Mouse (Mus musculus): Measurements from ENCODE around the gene Ccdc141.
"Not testable (repeated sequence)": the region's sequence is repeated elsewhere in the genome, so short reads cannot be mapped to it uniquely, and the experiment has no call there.

Gene Ccdc141

DNA sequence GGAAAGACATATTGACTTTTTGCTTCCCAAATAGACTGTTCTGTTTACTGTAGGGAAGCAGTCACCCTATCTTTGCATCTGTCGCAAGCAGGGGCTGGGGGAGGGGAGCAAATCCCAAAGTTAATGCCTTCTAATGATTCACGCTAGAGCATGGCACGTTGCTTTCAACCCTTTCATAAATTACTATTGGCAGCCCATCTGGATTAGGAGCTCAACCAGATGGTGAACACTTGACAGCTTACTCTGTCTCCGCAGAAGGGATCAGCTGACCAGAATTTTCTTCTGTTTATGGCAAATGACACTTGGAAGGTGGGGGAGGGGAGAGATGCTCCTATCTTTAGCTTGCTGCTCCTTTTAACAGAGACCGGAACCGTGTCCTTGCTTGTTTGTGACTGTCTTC lies 105.1 kb downstream of the Ccdc141 start:
- no peak for DNase-seq (ENCODE audit: low spot score in 2 of 2)

DNA sequence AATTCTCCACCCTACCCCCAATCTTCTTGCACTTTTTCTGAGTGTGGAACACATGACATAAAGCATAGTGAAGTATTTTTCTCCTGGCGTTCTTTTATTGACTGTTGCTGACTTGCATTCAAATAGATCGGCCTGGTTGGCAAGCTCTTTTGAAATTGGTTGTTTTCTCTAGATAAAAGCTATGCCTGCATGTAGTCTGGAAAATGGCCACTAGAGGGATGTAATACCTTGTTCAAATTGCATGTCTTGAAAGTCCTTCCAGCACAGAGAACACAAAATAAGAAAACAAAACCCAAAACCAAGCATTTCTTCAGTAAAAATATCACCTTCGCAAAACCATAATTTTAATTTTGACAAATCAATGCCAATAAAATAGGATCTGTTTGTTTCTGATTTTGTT lies 108.6 kb downstream of the Ccdc141 start:
- DNase-seq (ENCODE audit: low spot score in 2 of 2), result no peak

DNA sequence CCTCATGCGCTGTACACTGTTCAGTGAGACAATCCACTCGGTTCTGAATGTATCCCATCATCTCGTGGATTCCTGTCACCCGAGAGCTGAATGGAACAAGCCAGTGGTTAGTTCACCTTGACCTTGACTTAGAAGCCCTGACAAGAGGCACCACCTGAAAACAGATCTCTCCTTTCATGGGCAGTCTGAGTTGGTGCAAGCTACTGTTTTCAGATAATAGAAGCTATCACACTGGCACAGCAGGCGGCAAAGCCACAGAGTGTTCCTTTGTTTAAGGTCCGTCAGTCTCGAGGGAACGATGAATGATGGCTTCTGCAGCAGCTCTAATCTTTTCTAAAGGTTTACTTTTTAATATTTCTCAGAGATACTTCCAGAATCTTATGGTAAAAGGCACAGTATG lies 110.8 kb downstream of the Ccdc141 start:
- no peak for DNase-seq (ENCODE audit: low spot score in 2 of 2)

DNA sequence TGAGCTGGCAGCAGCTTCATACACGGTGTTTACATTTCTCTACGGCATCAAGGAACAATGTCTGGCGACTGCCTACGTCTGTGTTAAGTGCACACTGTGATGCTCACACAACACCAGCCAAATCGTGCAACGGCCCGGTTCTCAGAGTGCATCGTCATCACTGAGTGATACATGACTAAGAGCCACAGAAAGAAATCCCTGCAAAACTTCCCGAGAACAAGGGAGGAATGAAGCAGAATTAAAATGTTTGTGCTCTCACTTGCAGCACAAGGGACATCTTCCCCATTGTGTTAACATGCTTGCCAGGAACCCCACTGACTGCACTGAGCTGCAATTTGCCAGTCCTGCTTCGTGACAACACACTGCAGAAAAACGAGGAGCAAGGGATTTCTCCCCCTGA lies 114.1 kb downstream of the Ccdc141 start:
- no peak for DNase-seq (ENCODE audit: low spot score in 2 of 2)

DNA sequence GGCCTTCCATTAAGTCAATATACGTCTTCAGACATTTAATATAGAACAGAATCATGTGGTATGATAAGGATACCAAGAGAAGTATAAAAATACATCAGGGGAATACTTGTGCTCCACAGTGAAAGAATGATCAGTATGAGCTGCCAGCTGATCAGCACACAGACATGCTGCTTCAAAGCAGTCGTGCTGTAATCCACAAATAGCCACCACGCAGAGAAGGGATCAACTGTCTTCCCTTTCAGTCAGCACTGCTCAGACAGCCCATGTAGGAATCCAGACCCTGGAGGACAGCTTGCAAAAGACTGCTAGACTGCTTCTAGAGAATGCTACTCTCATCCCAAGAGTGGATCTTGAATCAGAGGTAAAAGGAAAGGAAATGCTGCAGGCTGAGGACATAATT lies 127.5 kb downstream of the Ccdc141 start:
- DNase-seq (ENCODE audit: low spot score in 2 of 2), result no peak

DNA sequence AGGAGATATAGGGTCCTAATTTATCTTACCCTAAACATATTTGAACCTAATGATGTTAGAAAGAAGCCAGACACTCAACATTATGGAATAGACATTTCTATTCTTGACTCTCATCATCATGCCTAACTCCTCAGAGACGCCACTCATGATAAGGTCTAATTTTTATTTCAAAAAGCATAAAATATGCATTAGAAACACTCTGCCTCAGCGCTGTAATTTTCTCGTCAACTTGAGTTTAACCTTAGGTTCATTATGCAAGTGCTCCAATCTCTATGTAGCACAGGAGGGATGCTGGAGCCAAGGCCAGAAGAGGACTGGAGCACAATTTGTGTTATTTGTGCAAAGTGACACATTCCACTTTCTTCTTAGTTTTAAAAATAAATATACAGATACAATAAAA lies 130.8 kb downstream of the Ccdc141 start:
- no peak for DNase-seq (ENCODE audit: low spot score in 2 of 2)

DNA sequence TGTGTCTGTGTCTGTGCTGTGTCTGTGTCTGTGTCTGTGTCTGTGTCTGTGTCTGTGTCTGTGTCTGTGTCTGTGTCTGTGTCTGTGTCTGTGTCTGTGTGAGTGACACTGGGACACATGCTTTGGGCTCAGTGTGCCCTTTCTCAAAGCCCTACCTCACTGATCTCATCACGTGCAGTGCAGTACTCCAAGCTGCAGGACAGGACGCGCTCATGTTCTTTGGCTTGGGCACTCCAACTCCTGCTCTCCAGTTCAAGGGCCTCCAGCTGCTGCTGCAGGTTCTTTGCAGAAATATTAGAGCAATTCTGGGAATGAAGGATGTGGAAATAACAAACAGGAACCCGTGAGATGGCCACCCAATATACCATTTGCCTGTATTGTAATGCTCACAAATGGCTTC lies 131.2 kb downstream of the Ccdc141 start:
- DNase-seq (ENCODE audit: low spot score in 2 of 2), result no peak

DNA sequence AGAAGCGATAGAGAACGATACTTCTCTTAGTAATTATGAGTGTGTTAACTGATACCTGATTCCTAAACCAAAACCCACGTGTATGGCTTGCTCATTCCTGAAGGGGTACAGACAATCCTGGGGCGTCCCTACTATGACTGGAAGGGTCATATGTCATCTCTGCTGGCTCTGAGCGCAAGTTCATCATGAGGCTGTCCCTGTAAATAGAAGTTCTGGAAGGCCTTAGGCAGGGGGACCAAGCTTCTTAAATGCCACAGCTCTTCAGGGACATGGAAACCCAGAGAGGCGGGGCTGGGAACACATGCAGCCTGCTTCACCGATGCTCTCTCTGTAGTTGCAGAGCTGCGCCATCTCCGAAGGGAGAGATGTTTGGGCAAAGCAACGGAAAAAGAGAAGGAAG lies 133.2 kb downstream of the Ccdc141 start:
- DNase-seq (ENCODE audit: low spot score in 2 of 2), result no peak

DNA sequence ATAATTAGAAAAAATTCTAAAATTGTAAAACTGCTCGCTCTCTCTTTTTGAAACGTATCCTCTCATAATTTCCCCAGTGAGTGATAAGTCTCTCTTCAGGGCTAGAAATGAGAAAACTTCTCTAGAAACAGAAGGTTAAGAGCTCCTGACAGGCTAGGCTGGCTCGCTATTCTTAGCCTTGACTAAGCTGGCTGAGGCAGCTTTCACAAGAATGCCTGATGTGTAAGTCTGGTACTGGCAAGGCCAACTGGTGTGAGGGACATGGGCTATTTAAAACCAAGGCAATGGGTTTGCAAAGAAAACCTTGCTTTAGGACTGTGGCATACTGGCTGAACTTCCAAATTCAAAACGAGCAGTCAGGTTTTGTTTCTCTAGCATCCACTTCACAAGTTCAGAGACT lies 136.3 kb downstream of the Ccdc141 start:
- no peak for DNase-seq (ENCODE audit: low spot score in 2 of 2)

DNA sequence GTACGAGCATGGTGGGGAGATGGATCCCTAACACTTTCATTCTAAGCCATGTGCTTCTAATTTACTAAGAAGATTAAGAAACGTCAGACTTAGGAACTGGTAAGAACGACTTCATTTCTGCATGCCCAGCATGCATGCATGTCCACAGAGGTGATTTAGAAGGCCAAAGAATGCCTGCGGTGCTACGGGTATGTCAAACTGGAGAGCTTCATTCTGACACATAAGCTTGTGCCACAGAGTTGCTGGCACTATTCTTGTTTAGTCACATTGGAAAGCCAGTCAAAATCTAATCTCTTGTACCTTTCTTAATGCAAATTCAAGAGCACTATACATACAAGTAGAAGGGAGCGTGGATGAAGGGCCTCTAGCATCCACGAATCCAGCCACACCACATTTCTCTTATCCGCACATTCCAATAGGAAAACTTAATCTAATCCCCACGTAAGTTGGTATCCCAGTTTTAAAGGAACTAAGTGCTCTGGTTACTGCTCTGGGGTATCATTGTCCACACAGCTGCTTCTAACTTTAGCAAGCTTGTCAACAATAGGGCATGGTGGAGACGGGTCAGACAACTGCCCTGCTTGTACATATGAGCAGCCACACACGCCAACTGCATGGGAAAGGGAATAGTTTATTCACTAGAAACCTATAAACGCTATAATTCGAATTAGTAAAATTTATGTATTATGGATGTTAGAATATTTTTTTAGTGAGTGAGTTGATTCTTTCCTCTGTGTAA lies 136.9 kb downstream of the Ccdc141 start:
- DNase-seq (ENCODE audit: low spot score in 2 of 2), result no peak

DNA sequence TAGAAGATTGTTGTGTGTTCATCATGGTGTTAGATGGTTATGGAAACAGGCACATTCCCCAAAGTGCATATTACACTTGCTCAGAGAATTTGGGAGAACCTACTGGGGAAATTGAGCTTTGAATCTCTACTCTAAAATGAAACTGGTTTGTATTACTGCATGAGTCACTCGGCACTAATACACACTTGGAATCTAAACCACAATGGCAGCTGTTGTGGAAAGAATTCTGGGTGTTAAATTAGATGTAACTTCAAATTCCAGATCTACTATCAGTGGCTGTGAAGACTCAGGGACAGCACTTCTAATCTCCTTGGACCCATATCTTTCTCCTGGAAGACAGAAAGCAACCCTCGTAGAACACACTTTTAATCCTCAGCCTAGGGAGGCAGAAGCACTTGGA lies 149.8 kb downstream of the Ccdc141 start:
- DNase-seq (ENCODE audit: low spot score in 2 of 2), result no peak

DNA sequence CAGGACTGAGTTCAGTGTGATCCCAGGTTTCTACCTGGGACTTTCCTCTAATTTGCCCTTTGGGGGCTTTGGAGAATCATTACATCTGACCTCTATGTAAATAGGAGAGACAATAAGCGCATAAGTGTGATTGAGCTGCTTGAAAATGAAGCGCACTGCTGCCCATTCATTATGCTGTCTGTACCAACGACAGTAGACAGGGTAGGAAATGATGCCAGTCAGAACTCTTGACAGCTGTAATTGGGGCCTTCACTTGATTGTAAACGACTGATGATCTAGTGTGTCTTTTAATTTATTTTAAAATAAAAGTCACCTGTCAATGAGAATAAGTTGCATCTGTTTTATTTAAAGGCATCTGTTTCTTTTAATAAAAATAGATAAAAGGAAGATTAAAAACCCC lies 152.7 kb downstream of the Ccdc141 start:
- no peak for DNase-seq (ENCODE audit: low spot score in 2 of 2)

DNA sequence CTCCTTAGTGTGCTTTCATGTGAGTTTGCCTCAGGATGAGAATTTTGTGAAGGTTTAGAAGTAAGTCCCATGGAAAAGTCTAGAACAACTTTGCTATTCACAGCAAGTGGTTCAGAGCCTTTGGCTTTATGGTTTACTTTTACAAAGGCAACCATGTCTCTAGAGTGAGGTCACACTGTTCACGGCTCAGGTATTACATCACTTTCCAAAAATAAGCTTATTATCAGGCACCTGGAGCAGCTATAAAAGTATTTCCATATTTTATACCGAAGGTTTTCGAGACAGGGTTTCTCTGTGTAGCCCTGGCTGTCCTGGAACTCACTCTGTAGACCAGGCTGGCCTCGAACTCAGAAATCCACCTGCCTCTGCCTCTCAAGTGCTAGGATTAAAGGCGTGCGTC lies 157.0 kb downstream of the Ccdc141 start:
- not testable (repeated sequence) for DNase-seq (ENCODE audit: low spot score in 2 of 2)

DNA sequence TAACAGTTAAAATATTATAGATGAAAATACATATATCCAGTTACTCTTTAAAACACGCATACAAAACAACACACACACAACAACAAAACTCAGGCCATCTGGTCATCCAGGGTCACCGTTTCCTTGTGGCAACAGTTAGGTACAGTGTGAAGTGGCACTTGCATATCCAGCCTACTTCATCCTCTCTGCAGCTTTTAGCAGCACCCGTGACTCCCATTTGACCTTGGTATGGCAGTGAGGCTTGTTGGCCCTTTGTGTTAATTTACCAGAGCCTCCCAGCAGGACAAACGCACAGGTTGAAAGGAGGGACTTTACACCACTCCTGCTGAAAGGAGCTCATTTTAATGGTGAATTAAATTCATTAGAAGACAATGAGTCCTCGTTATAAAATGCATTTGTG lies 158.5 kb downstream of the Ccdc141 start:
- DNase-seq (ENCODE audit: low spot score in 2 of 2), result no peak

DNA sequence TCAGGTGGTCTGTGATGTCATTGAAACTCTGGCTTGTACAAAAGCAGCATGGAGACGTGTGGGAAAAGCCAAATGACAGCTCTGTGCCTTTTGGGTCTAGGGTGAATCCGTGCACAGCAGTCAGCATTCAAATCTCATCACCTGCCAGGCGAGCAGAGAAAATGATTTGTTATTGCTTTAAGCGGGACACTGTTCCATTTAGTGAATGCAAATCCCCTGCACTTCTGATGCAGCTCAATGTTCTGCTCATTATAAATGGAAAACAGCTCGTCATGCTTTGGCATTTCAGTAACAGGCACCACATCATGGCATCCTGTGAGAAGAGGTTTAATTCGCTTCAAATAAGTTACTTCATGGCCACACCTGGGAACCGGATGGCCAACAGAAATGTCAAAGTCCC lies 163.4 kb downstream of the Ccdc141 start:
- no peak for DNase-seq (ENCODE audit: low spot score in 2 of 2)

DNA sequence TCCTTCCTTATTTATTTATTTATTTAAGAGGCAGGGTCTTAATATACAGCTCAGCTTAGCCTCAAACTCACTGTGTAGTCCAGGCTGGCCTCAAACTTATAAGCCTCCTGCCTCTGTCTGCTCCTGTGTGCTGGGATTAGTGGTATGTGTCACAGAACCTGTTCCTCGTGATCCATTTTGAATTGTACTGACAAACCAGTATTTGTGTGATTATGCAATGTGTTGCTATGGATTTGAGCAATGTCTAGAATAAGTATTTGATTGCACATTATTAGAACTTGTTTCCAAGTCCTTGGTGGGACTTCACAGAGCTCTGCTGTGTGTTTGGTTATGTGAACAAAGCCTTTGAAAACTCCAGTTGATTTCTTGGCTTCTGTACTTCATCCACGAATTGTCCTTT lies 167.3 kb downstream of the Ccdc141 start:
- DNase-seq (ENCODE audit: low spot score in 2 of 2), result no peak

DNA sequence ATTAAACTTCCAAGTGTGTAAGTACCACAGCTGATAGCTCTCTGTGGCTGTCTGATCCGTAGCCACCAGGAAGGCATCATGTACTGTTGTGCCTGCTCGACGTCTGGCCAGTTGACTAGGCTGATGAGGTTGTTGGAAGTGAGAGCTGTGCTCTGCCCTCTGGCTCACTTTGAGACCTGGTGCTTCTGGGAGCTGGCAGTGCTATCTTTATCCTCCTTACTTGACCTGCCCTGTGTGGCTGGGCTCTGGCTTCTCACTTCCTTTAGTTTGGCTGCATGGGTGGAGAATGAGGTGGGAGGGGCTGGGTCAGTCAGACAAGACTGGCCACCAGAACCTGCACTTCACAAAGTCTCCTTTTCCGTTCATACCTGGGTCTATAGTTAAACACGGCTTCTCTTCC lies 172.1 kb downstream of the Ccdc141 start:
- no peak for DNase-seq (ENCODE audit: low spot score in 2 of 2)

DNA sequence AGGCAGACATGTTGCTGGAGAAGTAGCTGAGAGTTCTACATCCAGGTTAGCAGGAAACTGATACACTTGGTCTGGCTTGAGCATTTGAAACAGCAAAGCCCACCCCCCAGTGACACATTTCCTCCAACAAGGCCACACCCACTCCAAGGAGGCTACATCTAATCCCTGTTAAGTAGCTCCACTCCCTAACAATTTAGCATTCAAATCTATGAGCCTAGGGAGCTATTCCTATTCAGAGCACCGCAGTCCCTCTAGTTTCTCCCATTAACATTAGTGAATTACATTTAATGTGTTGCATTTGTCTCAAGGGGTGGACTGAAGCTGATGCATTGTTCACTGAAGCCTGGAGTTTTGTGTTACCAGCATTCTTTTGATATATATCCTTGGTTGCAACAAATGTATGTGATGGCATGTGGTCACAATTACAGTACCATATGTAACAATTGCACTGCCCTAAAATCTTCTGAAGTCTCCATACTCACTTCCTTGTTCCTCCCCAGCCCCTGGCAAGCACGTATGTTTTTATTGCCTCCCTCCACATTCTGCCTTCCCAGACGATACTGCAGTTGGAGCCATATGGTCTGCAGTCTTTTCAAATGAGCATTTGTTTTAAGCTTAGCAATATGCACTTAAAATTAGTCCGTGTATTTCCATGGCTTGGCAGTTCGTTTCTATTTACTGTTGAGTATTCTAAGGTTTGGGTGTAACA lies 177.8 kb downstream of the Ccdc141 start:
- DNase-seq (ENCODE audit: low spot score in 2 of 2), result no peak

DNA sequence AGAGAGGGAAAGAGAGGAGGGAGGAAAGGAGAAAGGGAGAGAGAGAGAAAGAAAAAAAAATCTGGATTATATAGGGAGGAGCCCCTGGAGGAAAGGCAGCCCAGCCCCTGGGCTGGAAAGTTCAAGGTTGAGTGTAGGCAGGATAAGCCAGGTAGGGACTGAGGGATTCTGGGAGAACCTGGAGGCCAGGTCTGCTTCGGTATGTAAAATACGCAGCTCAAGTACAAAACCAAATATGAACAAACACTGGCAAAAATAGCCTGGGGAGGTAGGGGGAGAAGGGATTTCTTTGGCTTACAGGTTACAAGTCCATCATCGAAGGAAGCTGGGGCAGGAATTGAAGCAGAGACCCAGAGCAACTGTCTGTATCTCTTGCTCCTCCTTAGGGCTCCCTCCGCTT lies 183.1 kb downstream of the Ccdc141 start:
- DNase-seq (ENCODE audit: low spot score in 2 of 2), result no peak

DNA sequence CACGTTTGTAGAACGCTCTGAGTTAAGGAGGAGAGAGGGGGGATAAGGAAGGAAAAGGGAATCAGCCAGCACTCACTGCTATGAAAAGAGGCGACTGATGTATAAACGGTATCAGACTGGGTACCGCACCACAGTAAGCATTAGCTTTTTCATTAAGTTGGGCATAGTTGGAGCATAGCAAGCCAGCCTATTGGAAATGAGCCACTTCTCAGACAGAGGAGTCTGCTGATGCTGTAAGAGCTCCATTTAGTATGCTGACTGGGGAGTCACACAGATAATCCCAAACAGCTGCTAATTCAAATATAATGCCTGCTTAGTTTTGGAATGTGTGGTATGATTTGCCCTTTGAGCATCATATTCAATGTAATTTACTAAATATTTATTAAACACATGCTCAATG lies 186.1 kb downstream of the Ccdc141 start:
- DNase-seq (ENCODE audit: low spot score in 2 of 2), result no peak

DNA sequence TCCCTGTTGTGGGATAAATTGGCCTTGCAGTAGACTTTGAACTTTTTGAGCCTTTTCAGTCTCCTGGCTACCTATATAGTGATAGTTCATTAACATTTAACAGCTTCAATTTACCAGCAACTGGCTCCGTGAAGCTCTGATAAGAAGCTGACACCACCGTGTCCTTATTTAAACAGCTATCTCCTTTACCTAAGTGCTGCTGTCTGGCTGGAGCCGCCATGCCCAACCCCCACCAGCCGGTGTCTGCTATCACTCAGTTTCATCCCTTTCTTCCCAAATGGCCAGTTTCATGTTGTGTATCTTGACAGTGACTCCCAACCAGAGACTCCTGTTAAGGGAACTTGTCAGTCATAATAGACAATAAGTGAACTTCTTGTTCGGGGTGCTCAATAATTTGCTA lies 186.8 kb downstream of the Ccdc141 start:
- DNase-seq (ENCODE audit: low spot score in 2 of 2), result no peak

DNA sequence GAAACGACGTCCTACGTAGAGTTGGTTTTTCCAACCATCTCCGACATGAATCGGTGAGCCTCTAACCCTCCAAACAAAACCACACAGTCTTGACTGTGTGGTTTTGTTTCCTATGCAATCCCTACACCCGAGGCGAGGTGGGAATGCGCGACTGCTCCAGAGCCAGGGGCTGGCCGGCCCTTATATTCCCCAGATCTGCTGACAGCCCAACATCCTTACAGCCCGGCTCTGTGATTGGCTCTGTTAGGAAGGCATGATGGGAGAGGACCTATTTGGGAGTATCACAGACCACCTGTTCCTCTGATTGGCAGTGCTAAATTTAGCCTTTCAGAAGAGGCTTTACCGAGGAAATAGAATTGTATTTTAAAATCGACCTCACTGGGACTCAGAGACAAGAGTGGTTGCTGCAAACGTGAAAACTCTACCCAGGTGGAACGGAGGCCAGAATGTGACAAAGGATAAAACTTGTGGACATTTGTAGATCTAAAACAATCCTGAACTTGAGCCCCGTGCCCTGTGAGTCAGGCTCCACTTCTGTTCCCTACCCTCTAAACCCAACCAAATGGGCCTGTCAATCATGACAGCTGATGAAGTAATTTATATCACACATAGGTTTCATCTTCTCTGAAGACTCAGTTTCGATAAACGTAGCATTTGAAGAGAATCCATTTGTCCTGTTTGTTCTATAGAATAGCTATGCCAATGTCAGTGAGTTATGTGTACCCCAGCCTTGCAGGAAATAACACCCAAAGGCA lies 187.9 kb downstream of the Ccdc141 start, which contains the start of gene Ttn:
Gene Ttn, minus strand, starts transcription at position 157 of the 755 bp plus-strand sequence.
- DNase-seq (ENCODE audit: low spot score in 2 of 2), result no peak

DNA sequence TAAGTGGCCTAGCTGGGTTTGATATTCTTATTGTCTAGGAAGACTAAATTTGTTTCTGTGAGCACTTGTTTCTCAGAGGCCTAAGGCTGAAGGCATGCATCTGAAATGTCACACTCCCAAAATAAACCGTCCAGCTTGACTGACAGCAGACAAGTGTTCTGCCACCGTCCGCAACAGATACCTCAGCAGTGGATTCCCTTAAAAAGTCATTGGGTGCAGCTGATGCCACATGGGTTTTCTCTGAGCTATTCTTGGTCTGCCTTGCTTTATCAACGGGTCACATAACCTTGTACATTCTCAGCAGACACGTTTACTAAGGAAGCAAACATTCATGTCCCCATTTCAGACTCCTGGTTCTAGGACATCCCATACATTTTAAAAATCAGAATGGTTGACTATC lies 188.7 kb downstream of the Ccdc141 start:
- DNase-seq (ENCODE audit: low spot score in 2 of 2), result no peak

All from spleen, postnatal 10 days (tissue).